Mouse (Mus musculus) cerebellum, adult 2 months (tissue): ENCODE data around the gene Olfr124.

Experiments
- CTCF ChIP-seq: fragments of 200-500 bp; IDR thresholded peaks from 2 replicates; pipeline ENCODE4 v1.5.1; 2011; ENCODE audit warnings: low read depth, mild to moderate bottlenecking, control low read depth, low read length, moderate library complexity, borderline replicate concordance; ENCODE audit not compliant: insufficient read depth
- POLR2A ChIP-seq: fragments of 200-500 bp; IDR thresholded peaks from 2 replicates; pipeline ENCODE4 v1.6.1; 2011; ENCODE audit warnings: low read length, control low read depth, borderline replicate concordance; ENCODE audit not compliant: insufficient read depth

- TF ChIP-seq CTCF (no peak), POLR2A (no peak)
These were observed 33.0 kb downstream of the Olfr124 start, which contains the start of gene Olfr125 for GRCm38 (mm10) chr17:37832649-37833048.
